In the genomic region with DNA sequence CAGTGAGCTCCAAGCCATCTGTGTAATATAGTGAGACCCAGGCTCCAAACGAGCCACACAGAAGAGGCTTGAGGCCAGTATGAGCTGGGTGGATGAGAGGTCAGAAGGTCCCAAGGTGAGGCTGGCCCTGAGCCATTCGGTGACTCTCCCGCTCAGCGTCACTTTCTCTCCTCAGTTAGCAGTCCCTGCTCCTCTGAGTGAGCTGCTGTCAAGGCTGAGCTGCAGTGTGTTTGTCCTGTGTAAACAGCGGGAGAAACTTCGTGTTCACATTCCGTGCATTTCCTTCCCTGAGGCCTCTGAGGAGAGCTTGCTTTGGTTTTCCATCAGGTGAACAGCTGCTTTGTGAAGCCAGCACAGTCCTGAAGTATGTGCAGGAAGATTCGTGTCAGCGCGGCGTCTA, we compare ENCODE assay signal across 11 mouse cellular contexts. TPM values are rescaled to one million over a fixed set of nuclear protein-coding genes. Genes with fewer than 3 reads are reported as not detected.
A peak's percentile ranks its signal among the peaks of the same experiment; 100 is the strongest.
DNase-seq lines count a peak whose midpoint lies in the region; ATAC-seq and TF ChIP-seq lines count a peak whose summit lies in the region.
"Had no signal": no experiment of that assay in that cellular context is flagged by ENCODE, and none has a peak within 500 bp of the region (broad histone marks: within the 10 kb centered on the region; RNA-seq: fewer than 3 reads in every experiment).

No protein-coding gene starts in this region.

- peaks cover 58% of the 10 kb centered on the region for H3K36me3 ChIP-seq in limb, embryonic 12.5 days

- H3K27ac ChIP-seq in layer of hippocampus, adult 2 months, result peak overlapping the region; percentile 73
- H3K27ac ChIP-seq in limb, embryonic 12.5 days, result 0 out of 2 replicates have a peak overlapping the region, but pooled peaks have one; percentile 0

- 75% methylated on average over 11 of the region's 11 CpGs for WGBS in limb, embryonic 12.5 days

- no peak for TF ChIP-seq CTCF in layer of hippocampus, adult 2 months (conservative IDR thresholded peaks at IDR 0.05)

- no peaks in the 10 kb centered on the region for H3K27me3 ChIP-seq in limb, embryonic 12.5 days

- no peak overlapping the region for H3K4me3 ChIP-seq in layer of hippocampus, adult 2 months
- H3K4me3 ChIP-seq in limb, embryonic 12.5 days (replicated peaks), result no peak overlapping the region

- DNase-seq in heart, adult 11 months, result peak; percentile 72
- DNase-seq in heart, postnatal 4 days, result no peak
- no peak for DNase-seq in layer of hippocampus, adult 2 months (ENCODE audit: low spot score in 2 of 2)
- no peak for DNase-seq in layer of hippocampus, postnatal 10 days (ENCODE audit: low spot score in 2 of 2)
- DNase-seq in lung, postnatal 4 days, result peak; percentile 39 to 63
- no peak for DNase-seq in thymus, adult 18-20 months
- DNase-seq: cerebellum, postnatal 14 days; heart, postnatal 36 days; left cerebral cortex, postnatal 4 days had no signal

- no peaks in the 10 kb centered on the region for H3K9me3 ChIP-seq in limb, embryonic 12.5 days

- H3K4me1 ChIP-seq in limb, embryonic 12.5 days (replicated peaks), result peaks cover 30% of the 10 kb centered on the region

- 0 out of 2 replicates have a peak, but pooled peaks have one; percentile 26 for ATAC-seq in limb, embryonic 12.5 days (ENCODE audit: insufficient number of reproducible peaks, insufficient read depth, low FRiP score, low TSS enrichment, low read depth)
- ATAC-seq in megakaryocyte-erythroid progenitor cell, adult 5-6 weeks (replicated peaks; ENCODE audit: low FRiP score, low TSS enrichment, poor library complexity, severe bottlenecking), result no peak

- no peak overlapping the region for H3K9ac ChIP-seq in limb, embryonic 12.5 days (replicated peaks)

- H3K4me2 ChIP-seq in limb, embryonic 12.5 days, result no peak overlapping the region

RNA-seq across cellular contexts. Expression of a gene that starts 27.6 kb away (rescaled TPM):
- total RNA-seq in heart, postnatal 4 days (2021), result 10 to 100 TPM; 19.6 to 22.4 TPM
- total RNA-seq in layer of hippocampus, adult 2 months (2021), result 10 to 100 TPM; 58.1 to 58.9 TPM
- 10 to 100 TPM; 17.4 to 18.8 TPM for total RNA-seq in layer of hippocampus, postnatal 10 days (2021)
- polyA plus RNA-seq in limb, embryonic 12.5 days (2016; fragmentation: Nextera tagmentation; extraction: Ambion mirVana), result 20.7 and 22.4 TPM in 2 replicates
- total RNA-seq in megakaryocyte-erythroid progenitor cell, adult 5-6 weeks (2014; fragmentation: Nextera tagmentation), result 15.7 and 19.6 TPM in 2 replicates
- 12.2 and 21.9 TPM in 2 replicates for total RNA-seq in megakaryocyte-erythroid progenitor cell, adult 5-6 weeks (2017)

Comparison
In these comparisons a context has a peak if more than half of its experiments do, and no peak if none do; other contexts are left out.
1. DNase-seq: peak in heart, adult 11 months (single experiment) and lung, postnatal 4 days (2 of 2); none in heart, postnatal 4 days (single experiment), layer of hippocampus, adult 2 months (0 of 2), layer of hippocampus, postnatal 10 days (0 of 2) and thymus, adult 18-20 months (0 of 2).